Mouse (Mus musculus) retina, embryonic 14.5 days (tissue): ENCODE measurements around the gene Golga7b.

Experiments
- DNase-seq: peaks from one replicate; pipeline ENCODE4 v3.0.0-alpha.2; 2015; ENCODE audit warnings: low spot score

The Golga7b gene

GRCm38 (mm10) chr19:42249976-42250914, 2.9 kb downstream of the Golga7b start:
- DNase-seq: no peak

GRCm38 (mm10) chr19:42255438-42255783, 8.0 kb downstream of the Golga7b start:
- no peak for DNase-seq

- peak; percentile 95 for DNase-seq
Observed at GRCm38 (mm10) chr19:42255784-42256610, 8.6 kb downstream of the Golga7b start.

- no peak for DNase-seq
Observed at GRCm38 (mm10) chr19:42256611-42257240, 9.4 kb downstream of the Golga7b start.

GRCm38 (mm10) chr19:42257241-42257635, 9.9 kb downstream of the Golga7b start:
- DNase-seq: no peak

- DNase-seq: no peak
Observed at GRCm38 (mm10) chr19:42258031-42258430, 10.7 kb downstream of the Golga7b start.

GRCm38 (mm10) chr19:42258596-42258995, 11.2 kb downstream of the Golga7b start:
- DNase-seq: no peak

- DNase-seq: no peak
Observed at GRCm38 (mm10) chr19:42260486-42260885, 13.1 kb downstream of the Golga7b start.

- DNase-seq: no peak
Observed at GRCm38 (mm10) chr19:42263524-42263923, 16.1 kb downstream of the Golga7b start.

GRCm38 (mm10) chr19:42268337-42268736, 21.0 kb downstream of the Golga7b start:
- peak; percentile 56 for DNase-seq

GRCm38 (mm10) chr19:42270119-42270518, 22.7 kb downstream of the Golga7b start:
- no peak for DNase-seq

- no peak for DNase-seq
Observed at GRCm38 (mm10) chr19:42271182-42271581, 23.8 kb downstream of the Golga7b start.

GRCm38 (mm10) chr19:42272003-42272963, 24.9 kb downstream of the Golga7b start:
- DNase-seq: peak; percentile 94

- no peak for DNase-seq
Observed at GRCm38 (mm10) chr19:42277288-42277687, 29.9 kb downstream of the Golga7b start.

- DNase-seq: no peak
Observed at GRCm38 (mm10) chr19:42278461-42278860, 31.1 kb downstream of the Golga7b start.

GRCm38 (mm10) chr19:42279611-42280010, 32.2 kb downstream of the Golga7b start:
- DNase-seq: no peak

- DNase-seq: no peak
Observed at GRCm38 (mm10) chr19:42284178-42284577, 36.8 kb downstream of the Golga7b start.

- DNase-seq: no peak
Observed at GRCm38 (mm10) chr19:42288361-42288760, 41.0 kb downstream of the Golga7b start.

- no peak for DNase-seq
Observed at GRCm38 (mm10) chr19:42290954-42291661, 43.7 kb downstream of the Golga7b start.

- no peak for DNase-seq
Observed at GRCm38 (mm10) chr19:42292106-42292505, 44.7 kb downstream of the Golga7b start.

- DNase-seq: no peak
Observed at GRCm38 (mm10) chr19:42293216-42293615, 45.8 kb downstream of the Golga7b start.
